Mouse (Mus musculus) frontal cortex, adult 2 months (tissue): ENCODE data around the gene Prr32. TPM values are rescaled to one million over a fixed set of nuclear protein-coding genes. Genes with fewer than 3 reads are reported as not detected.

Experiments
- DNase-seq, 2 experiments: peaks; one replicate each; pipeline ENCODE4 v3.0.0; 2022; ENCODE audit warnings: low spot score in 1 of 2; ENCODE audit errors: extremely low spot score in 1 of 2
- polyA plus RNA-seq: library from polyadenylated mRNA; depleted of rRNA; stranded (reverse); fragments of >200 nt; gene quantifications from 2 replicates; pipeline ENCODE4 v1.2.3, GENCODE M21; 2012; rRNA removed

Prr32 gene
- 0.08 TPM in 1 of 2 replicates, not detected in the other for polyA plus RNA-seq

DNA sequence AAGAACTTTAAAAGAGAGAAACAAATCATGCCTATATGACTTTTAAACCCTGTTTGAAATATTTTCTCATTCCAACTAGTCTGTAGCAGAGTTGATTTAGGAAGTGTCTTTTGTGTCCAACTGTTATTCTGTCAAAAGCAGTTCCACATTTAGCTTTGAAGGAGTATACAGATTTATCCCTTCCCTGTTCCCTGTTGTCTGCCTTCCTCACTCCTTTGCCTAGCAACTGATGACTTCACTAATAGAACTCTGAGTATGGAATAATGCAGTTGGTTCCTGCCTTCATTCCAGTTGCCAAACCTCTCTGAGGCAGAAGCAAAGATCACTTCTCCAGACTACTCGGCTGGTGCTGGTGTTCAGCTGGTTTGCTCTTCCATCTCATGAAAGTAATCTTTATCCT, at the start of gene Prr32:
Gene Prr32, plus strand, starts transcription at position 301 of the 400 bp plus-strand sequence.
- DNase-seq = no peak
